Comparison of ENCODE assay signal across 8 mouse cellular contexts in genomic region chr8:11008842-11009420, GRCm38 (mm10). TPM values are rescaled to one million over a fixed set of nuclear protein-coding genes. Genes with fewer than 3 reads are reported as not detected.
DNase-seq lines count a peak whose midpoint lies in the region; ATAC-seq lines count a peak whose summit lies in the region.

No protein-coding gene starts in this region.

- H3K27ac ChIP-seq in intestine, embryonic 14.5 days (ENCODE audit: low read depth) = peak overlapping the region; percentile 97

- no peaks in the 10 kb centered on the region for H3K27me3 ChIP-seq in intestine, embryonic 14.5 days (replicated peaks; ENCODE audit: control insufficient read depth, insufficient read depth, low read length)

- H3K4me3 ChIP-seq in intestine, embryonic 14.5 days (ENCODE audit: low read depth, low read length) = peak overlapping the region; percentile 73

- peaks cover 28% of the 10 kb centered on the region for H3K4me1 ChIP-seq in intestine, embryonic 14.5 days (replicated peaks; ENCODE audit: control insufficient read depth, insufficient read depth, low read length)

- H3K9me3 ChIP-seq in intestine, embryonic 14.5 days (ENCODE audit: control insufficient read depth, low read length) = no peaks in the 10 kb centered on the region

- WGBS in intestine, embryonic 14.5 days = under 1% methylated on average over 62 of the region's 73 CpGs

- intact Hi-C loops in left cerebral cortex, postnatal 10 days (cut with DNase I) = loop anchor here (5.0 kb wide), 6 partner anchors 137 to 592 kb away; no protein-coding TSS in a partner anchor

- peak overlapping the region; percentile 94 for H3K9ac ChIP-seq in intestine, embryonic 14.5 days (ENCODE audit: low read length)

- ATAC-seq in intestine, embryonic 14.5 days (replicated peaks; ENCODE audit: low FRiP score, low TSS enrichment, low read depth) = peak; percentile 89
- peak; percentile 91 for ATAC-seq in megakaryocyte-erythroid progenitor cell, adult 5-6 weeks (replicated peaks; ENCODE audit: low FRiP score, low TSS enrichment, poor library complexity, severe bottlenecking)

- H3K36me3 ChIP-seq in intestine, embryonic 14.5 days (ENCODE audit: control insufficient read depth, insufficient read depth, low read length) = peaks cover 9% of the 10 kb centered on the region; the same call in 1 of the 2 replicates

- peak; percentile 97 for DNase-seq in adrenal gland, adult 2 months
- DNase-seq in embryo, embryonic 11 days = peak; percentile 98
- peak; percentile 97 for DNase-seq in gastrocnemius, postnatal 25 days
- DNase-seq in intestine, embryonic 14.5 days (ENCODE audit: low spot score) = peak; percentile 97
- DNase-seq in left cerebral cortex, postnatal 10 days (ENCODE audit: extremely low spot score in 1 of 2, low spot score in 2 of 2) = peak; percentile 97 to 98
- DNase-seq in right cerebral cortex, postnatal 14 days = peak; percentile 97
- peak; percentile 91 for DNase-seq in urinary bladder, postnatal 25 days (ENCODE audit: low spot score)

- H3K4me2 ChIP-seq in intestine, embryonic 14.5 days (ENCODE audit: low read length) = peak overlapping the region; percentile 93

RNA-seq across cellular contexts. Expression of gene Irs2, which starts 0.7 kb away (rescaled TPM):
- 10 to 100 TPM; 29.8 to 37.6 TPM for total RNA-seq in adrenal gland, adult 2 months (2021)
- 17.7 and 19.6 TPM in 2 replicates for polyA plus RNA-seq in adrenal gland, adult 2 months (2012; rRNA removed)
- 10 to 100 TPM in 1 of 2 experiments, 1 to 10 TPM in 1; 7.7 to 12.7 TPM for total RNA-seq in gastrocnemius, postnatal 25 days (2021)
- 4.5 and 5.5 TPM in 2 replicates for polyA plus RNA-seq in intestine, embryonic 14.5 days (2014; fragmentation: Nextera tagmentation; extraction: Ambion mirVana)
- 10 to 100 TPM; 44.6 to 47.4 TPM for total RNA-seq in left cerebral cortex, postnatal 10 days (2021)
- total RNA-seq in megakaryocyte-erythroid progenitor cell, adult 5-6 weeks (2014; fragmentation: Nextera tagmentation) = 11.8 and 12.7 TPM in 2 replicates
- 4.3 and 6.5 TPM in 2 replicates for total RNA-seq in megakaryocyte-erythroid progenitor cell, adult 5-6 weeks (2017)

Comparison
In these comparisons a context has a peak if more than half of its experiments do, and no peak if none do; other contexts are left out.
1. Peak in every context shown above with its lines: DNase-seq, ATAC-seq, H3K4me3 ChIP-seq and H3K27ac ChIP-seq.